Mouse (Mus musculus): ENCODE results near the gene Erlin1.

DNA sequence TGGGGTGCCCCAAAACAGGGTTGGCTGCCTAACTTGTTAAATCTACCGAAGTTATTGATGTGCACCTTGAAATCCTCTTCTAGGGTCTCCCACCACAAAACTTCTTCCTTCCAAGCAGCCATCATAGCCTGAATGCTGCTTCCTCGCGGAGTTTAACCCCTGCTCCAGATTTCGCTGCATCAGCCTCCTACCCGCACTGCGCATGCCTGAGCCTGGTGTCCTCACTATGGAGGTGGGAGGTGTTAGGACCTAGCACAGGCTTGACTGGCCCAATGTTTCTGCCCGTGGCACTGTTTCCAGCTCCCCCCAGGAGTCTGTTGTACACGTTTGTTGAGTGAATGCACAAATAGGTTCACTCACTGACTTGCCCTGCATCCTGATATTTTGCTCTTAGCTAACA is 79.2 kb downstream of the Erlin1 start:
- TF ChIP-seq POLR2A (IDR thresholded peaks at IDR 0.05; ENCODE audit: borderline replicate concordance, control insufficient read depth, low read depth, low read length) (no peak), CTCF (IDR thresholded peaks at IDR 0.05; ENCODE audit: control insufficient read depth, insufficient read depth, low read length) (no peak)
